Mouse (Mus musculus) thymus, adult 2 months (tissue): ENCODE data around the gene Cfap45. TPM values are rescaled to one million over a fixed set of nuclear protein-coding genes. Genes with fewer than 3 reads are reported as not detected.
A peak's percentile ranks its signal among the peaks of the same experiment; 100 is the strongest.

ENCODE experiments used
- DNase-seq: peaks from one replicate; pipeline ENCODE4 v3.0.0; 2021
- H3K27ac ChIP-seq: fragments of 200-500 bp; 2 replicates; pipeline ENCODE4 v1.5.1; 2012; ENCODE audit warnings: low read length, control low read depth; ENCODE audit not compliant: control insufficient read depth, insufficient read depth
- H3K27me3 ChIP-seq: fragments of 200-500 bp; 2 replicates; pipeline ENCODE4 v1.6.1; 2012; ENCODE audit warnings: mild to moderate bottlenecking, low read length, moderate library complexity, mixed read lengths; ENCODE audit not compliant: control insufficient read depth, insufficient read depth
- H3K36me3 ChIP-seq: fragments of 200-500 bp; 2 replicates; pipeline ENCODE4 v1.6.1; 2012; ENCODE audit warnings: mild to moderate bottlenecking, low read length, moderate library complexity; ENCODE audit not compliant: control insufficient read depth, insufficient read depth
- H3K4me1 ChIP-seq: fragments of 200-500 bp; replicated peaks from 2 replicates; pipeline ENCODE4 v1.6.1; 2012; ENCODE audit warnings: low read length; ENCODE audit not compliant: control insufficient read depth, insufficient read depth
- H3K4me3 ChIP-seq: fragments of 200-500 bp; 2 replicates; pipeline ENCODE4 v1.5.1; 2012; ENCODE audit warnings: mild to moderate bottlenecking, low read length, control low read depth, moderate library complexity; ENCODE audit not compliant: control insufficient read depth, insufficient read depth
- CTCF ChIP-seq: fragments of 200-500 bp; IDR thresholded peaks from 2 replicates; pipeline ENCODE4 v1.5.1; 2012; ENCODE audit warnings: mild to moderate bottlenecking, control low read depth, low read length, moderate library complexity, borderline replicate concordance; ENCODE audit not compliant: control insufficient read depth, poor library complexity, insufficient read depth; ENCODE audit errors: extremely low read depth
- POLR2A ChIP-seq: fragments of 200-500 bp; IDR thresholded peaks from 2 replicates; pipeline ENCODE4 v1.6.1; 2012; ENCODE audit warnings: mild to moderate bottlenecking, low read length, control low read depth, moderate library complexity; ENCODE audit not compliant: control insufficient read depth, poor library complexity, insufficient read depth; ENCODE audit errors: extremely low read depth
- WGBS: fragments of 180-500 bp; shearing (Covaris S2); methylation state at CpG from one replicate; pipeline ENCODE4 v1.1.7; 2018; 5-methylcytosine and 5-hydroxymethylcytosine counted together
- polyA plus RNA-seq: library from polyadenylated mRNA; depleted of rRNA; stranded (reverse); fragments of >200 nt; gene quantifications from 2 replicates; pipeline ENCODE4 v1.2.3, GENCODE M21; 2012

Gene Cfap45
- polyA plus RNA-seq, 1 experiment = 0.15 TPM

- H3K27me3 ChIP-seq = no peaks in the 10 kb centered on the region
- DNase-seq = no peak
- TF ChIP-seq CTCF = no peak
- no peak for TF ChIP-seq POLR2A
- no peaks in the 10 kb centered on the region for H3K36me3 ChIP-seq
- H3K4me3 ChIP-seq = no peak overlapping the region
- peak overlapping the region; percentile 69 for H3K27ac ChIP-seq
- 66% methylated on average over 7 of the region's 7 CpGs for WGBS
- H3K4me1 ChIP-seq = peaks cover 32% of the 10 kb centered on the region
These were observed 5.9 kb upstream of the Cfap45 start for GRCm38 (mm10) chr1:172514551-172515268.

GRCm38 (mm10) chr1:172515396-172515795, 5.2 kb upstream of the Cfap45 start:
- TF ChIP-seq POLR2A = no peak
- TF ChIP-seq CTCF = no peak
- Histone ChIP-seq H3K4me3 (no peak overlapping the region), H3K4me1 (peaks cover 32% of the 10 kb centered on the region), H3K27me3 (no peaks in the 10 kb centered on the region), H3K36me3 (no peaks in the 10 kb centered on the region), H3K27ac (no peak overlapping the region)
- no peak for DNase-seq
- WGBS = 85% methylated on average over 1 of the region's 1 CpGs

GRCm38 (mm10) chr1:172518013-172518412, 2.6 kb upstream of the Cfap45 start:
- Histone ChIP-seq H3K27me3 (no peaks in the 10 kb centered on the region), H3K36me3 (no peaks in the 10 kb centered on the region), H3K27ac (no peak overlapping the region), H3K4me3 (no peak overlapping the region), H3K4me1 (peaks cover 29% of the 10 kb centered on the region)
- TF ChIP-seq POLR2A = no peak
- TF ChIP-seq CTCF = no peak
- WGBS = 93% methylated on average over 4 of the region's 4 CpGs
- DNase-seq = no peak

GRCm38 (mm10) chr1:172519644-172520043, 957 bp upstream of the Cfap45 start:
- Histone ChIP-seq H3K27ac (no peak overlapping the region), H3K27me3 (no peaks in the 10 kb centered on the region), H3K4me3 (no peak overlapping the region), H3K4me1 (peaks cover 15% of the 10 kb centered on the region), H3K36me3 (no peaks in the 10 kb centered on the region)
- 77% methylated on average over 6 of the region's 6 CpGs for WGBS
- TF ChIP-seq POLR2A (no peak), CTCF (no peak)
- no peak for DNase-seq

GRCm38 (mm10) chr1:172522524-172522923, 1.9 kb downstream of the Cfap45 start:
- 38% methylated on average over 7 of the region's 7 CpGs for WGBS
- TF ChIP-seq POLR2A = no peak
- no peak for TF ChIP-seq CTCF
- no peak overlapping the region for H3K4me3 ChIP-seq
- DNase-seq = no peak
- H3K27me3 ChIP-seq = no peaks in the 10 kb centered on the region; the same call in 1 of the 2 replicates
- H3K27ac ChIP-seq = no peak overlapping the region
- H3K4me1 ChIP-seq = peaks cover 26% of the 10 kb centered on the region
- no peaks in the 10 kb centered on the region for H3K36me3 ChIP-seq

- Histone ChIP-seq H3K27ac (no peak overlapping the region), H3K36me3 (no peaks in the 10 kb centered on the region), H3K27me3 (no peaks in the 10 kb centered on the region; the same call in 1 of the 2 replicates), H3K4me1 (peaks cover 26% of the 10 kb centered on the region), H3K4me3 (no peak overlapping the region)
- no peak for DNase-seq
- TF ChIP-seq CTCF (no peak), POLR2A (no peak)
- 64% methylated on average over 12 of the region's 12 CpGs for WGBS
These were observed 3.1 kb downstream of the Cfap45 start for GRCm38 (mm10) chr1:172523699-172524101.

- WGBS = 2% methylated on average over 15 of the region's 15 CpGs
- Histone ChIP-seq H3K27ac (no peak overlapping the region), H3K4me3 (no peak overlapping the region), H3K27me3 (no peaks in the 10 kb centered on the region; the same call in 1 of the 2 replicates), H3K36me3 (no peaks in the 10 kb centered on the region), H3K4me1 (peaks cover 26% of the 10 kb centered on the region)
- no peak for TF ChIP-seq CTCF
- TF ChIP-seq POLR2A = no peak
- DNase-seq = no peak
These were observed 4.6 kb downstream of the Cfap45 start for GRCm38 (mm10) chr1:172525027-172525764.
